Mouse (Mus musculus): ENCODE data around the gene Tmem44. TPM values are rescaled to one million over a fixed set of nuclear protein-coding genes. Genes with fewer than 3 reads are reported as not detected.

The Tmem44 gene
- polyA plus RNA-seq, 1 experiment from 2014 or later = 1.5 TPM

GRCm38 (mm10) chr16:30512375-30513049 is 38.1 kb downstream of the Tmem44 start:
- H3K4me3 ChIP-seq = no peak overlapping the region
- ATAC-seq = peak; percentile 64
- H3K27ac ChIP-seq = peak overlapping the region; percentile 88
- H3K4me2 ChIP-seq = peak overlapping the region; percentile 75
- peaks cover 44% of the 10 kb centered on the region for H3K4me1 ChIP-seq
- H3K9me3 ChIP-seq (replicated peaks) = peaks cover 6% of the 10 kb centered on the region
- no peaks in the 10 kb centered on the region for H3K36me3 ChIP-seq
- H3K27me3 ChIP-seq (replicated peaks) = peaks cover 16% of the 10 kb centered on the region
- 43% methylated on average over 8 of the region's 8 CpGs for WGBS (ENCODE audit: insufficient replicate concordance)
- peak overlapping the region; percentile 25; the same call in 1 of the 2 replicates for H3K9ac ChIP-seq

- H3K9me3 ChIP-seq (replicated peaks) = peaks cover 6% of the 10 kb centered on the region
- H3K4me3 ChIP-seq = peak overlapping the region; percentile 79
- H3K4me1 ChIP-seq = peaks cover 44% of the 10 kb centered on the region
- ATAC-seq = 0 out of 2 replicates have a peak, but pooled peaks have one; percentile 2
- H3K4me2 ChIP-seq = peak overlapping the region; percentile 75
- H3K27ac ChIP-seq = peak overlapping the region; percentile 88
- H3K36me3 ChIP-seq = no peaks in the 10 kb centered on the region
- 59% methylated on average over 13 of the region's 13 CpGs for whole genome bisulfite sequencing (ENCODE audit: insufficient replicate concordance)
- H3K27me3 ChIP-seq (replicated peaks) = peaks cover 9% of the 10 kb centered on the region; the same call in 1 of the 2 replicates
- peak overlapping the region; percentile 85 for H3K9ac ChIP-seq
These were observed 38.9 kb downstream of the Tmem44 start for GRCm38 (mm10) chr16:30511563-30512340.

GRCm38 (mm10) chr16:30510504-30511451 is 39.9 kb downstream of the Tmem44 start:
- WGBS (ENCODE audit: insufficient replicate concordance) = 6% methylated on average over 44 of the region's 44 CpGs
- no peaks in the 10 kb centered on the region for H3K36me3 ChIP-seq

GRCm38 (mm10) chr16:30510091-30510490 is 40.6 kb downstream of the Tmem44 start:
- H3K4me1 ChIP-seq = peaks cover 47% of the 10 kb centered on the region
- H3K4me2 ChIP-seq = peak overlapping the region; percentile 75

More at GRCm38 (mm10) chr16:30510504-30511451, 39.9 kb downstream of the Tmem44 start:
- H3K27me3 ChIP-seq (replicated peaks) = peaks cover 9% of the 10 kb centered on the region; the same call in 1 of the 2 replicates
- H3K4me2 ChIP-seq = peak overlapping the region; percentile 75
- H3K9me3 ChIP-seq (replicated peaks) = peaks cover 6% of the 10 kb centered on the region
- H3K27ac ChIP-seq = peak overlapping the region; percentile 88
- H3K4me1 ChIP-seq = peaks cover 46% of the 10 kb centered on the region
- peak overlapping the region; percentile 79 for H3K4me3 ChIP-seq
- peak overlapping the region; percentile 85 for H3K9ac ChIP-seq
- peak; percentile 84 for ATAC-seq

DNA sequence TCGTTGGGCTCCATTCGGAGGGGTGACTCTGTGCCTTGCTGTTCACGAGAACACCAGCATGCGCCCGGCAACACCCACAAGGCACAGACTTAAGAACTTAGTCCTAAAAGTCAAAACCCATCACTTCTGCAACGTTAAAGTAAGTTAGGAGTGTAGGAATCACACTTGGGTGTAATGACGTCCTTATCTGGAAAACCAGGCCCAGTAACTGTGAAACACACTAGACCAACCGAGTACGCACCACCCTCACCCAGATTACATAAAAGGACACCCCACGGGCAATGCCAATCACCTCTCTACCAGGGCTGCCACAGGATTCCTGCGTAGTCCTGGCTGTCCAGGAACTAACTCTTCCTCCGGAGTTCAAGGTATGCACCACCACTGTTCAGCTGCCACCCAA is 41.3 kb downstream of the Tmem44 start:
- H3K9me3 ChIP-seq (replicated peaks) = no peaks in the 10 kb centered on the region
- H3K4me1 ChIP-seq = peaks cover 46% of the 10 kb centered on the region
- no peak overlapping the region for H3K4me3 ChIP-seq
- 0 out of 2 replicates have a peak overlapping the region, but pooled peaks have one; percentile 42 for H3K27ac ChIP-seq
- 57% methylated on average over 12 of the region's 12 CpGs for WGBS (ENCODE audit: insufficient replicate concordance)
- H3K4me2 ChIP-seq = no peak overlapping the region; the same call in 1 of the 2 replicates
- ATAC-seq = peak; percentile 36; the same call in 1 of the 2 replicates
- H3K27me3 ChIP-seq (replicated peaks) = peaks cover 16% of the 10 kb centered on the region; the same call in 1 of the 2 replicates
- H3K36me3 ChIP-seq = no peaks in the 10 kb centered on the region
- no peak overlapping the region for H3K9ac ChIP-seq

More at GRCm38 (mm10) chr16:30510091-30510490, 40.6 kb downstream of the Tmem44 start:
- ATAC-seq = no peak
- peak overlapping the region; percentile 88 for H3K27ac ChIP-seq
- H3K9ac ChIP-seq = peak overlapping the region; percentile 85
- peaks cover under 1% of the 10 kb centered on the region; the same call in 1 of the 2 replicates for H3K9me3 ChIP-seq (replicated peaks)
- H3K27me3 ChIP-seq (replicated peaks) = peaks cover 9% of the 10 kb centered on the region; the same call in 1 of the 2 replicates
- 46% methylated on average over 9 of the region's 9 CpGs for WGBS (ENCODE audit: insufficient replicate concordance)
- peak overlapping the region; percentile 79 for H3K4me3 ChIP-seq
- no peaks in the 10 kb centered on the region for H3K36me3 ChIP-seq

- Histone ChIP-seq H3K9me3 (replicated peaks) (no peaks in the 10 kb centered on the region), H3K4me1 (peaks cover 51% of the 10 kb centered on the region), H3K27ac (no peak overlapping the region), H3K4me3 (no peak overlapping the region), H3K4me2 (no peak overlapping the region), H3K9ac (no peak overlapping the region), H3K36me3 (no peaks in the 10 kb centered on the region), H3K27me3 (replicated peaks) (0 out of 2 replicates have a peak, but pooled peaks cover 12% of the 10 kb centered on the region)
- 87% methylated on average over 9 of the region's 9 CpGs for WGBS (ENCODE audit: insufficient replicate concordance)
- no peak for ATAC-seq
These were observed 41.9 kb downstream of the Tmem44 start for GRCm38 (mm10) chr16:30508738-30509137.

DNA sequence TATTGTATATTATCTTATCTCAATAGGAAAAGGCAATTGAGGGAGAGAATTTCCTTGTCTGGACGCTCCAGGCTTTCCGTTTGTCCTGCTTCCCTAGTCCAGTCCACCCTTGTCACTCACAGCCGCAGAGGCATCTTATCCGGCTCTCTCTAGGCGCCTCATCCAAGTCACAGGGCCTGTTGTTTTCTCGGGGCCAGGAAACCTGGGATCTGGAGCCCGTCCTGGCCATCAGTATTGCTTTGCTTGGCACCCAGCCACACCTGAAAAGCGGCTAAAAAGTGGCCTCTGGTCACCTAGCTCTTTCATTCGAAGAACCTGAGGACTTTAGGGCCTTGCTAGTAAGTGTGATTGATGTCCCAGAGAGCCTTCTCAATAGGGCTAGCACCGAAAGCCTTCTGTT is 43.5 kb downstream of the Tmem44 start:
- H3K27ac ChIP-seq = no peak overlapping the region
- peaks cover 58% of the 10 kb centered on the region for H3K4me1 ChIP-seq
- H3K4me2 ChIP-seq = no peak overlapping the region

GRCm38 (mm10) chr16:30505311-30506031 is 45.2 kb downstream of the Tmem44 start:
- Histone ChIP-seq H3K4me1 (peaks cover 58% of the 10 kb centered on the region), H3K27me3 (replicated peaks) (peaks cover 12% of the 10 kb centered on the region; the same call in 1 of the 2 replicates), H3K36me3 (no peaks in the 10 kb centered on the region), H3K9ac (no peak overlapping the region), H3K27ac (no peak overlapping the region), H3K4me3 (no peak overlapping the region), H3K4me2 (no peak overlapping the region), H3K9me3 (replicated peaks) (no peaks in the 10 kb centered on the region)
- ATAC-seq = no peak
- WGBS (ENCODE audit: insufficient replicate concordance) = 65% methylated on average over 11 of the region's 11 CpGs

More for the DNA sequence above, 43.5 kb downstream of the Tmem44 start:
- Histone ChIP-seq H3K9me3 (replicated peaks) (no peaks in the 10 kb centered on the region), H3K27me3 (replicated peaks) (peaks cover 12% of the 10 kb centered on the region; the same call in 1 of the 2 replicates), H3K36me3 (no peaks in the 10 kb centered on the region), H3K9ac (no peak overlapping the region), H3K4me3 (no peak overlapping the region)
- no peak for ATAC-seq
- 56% methylated on average over 10 of the region's 10 CpGs for WGBS (ENCODE audit: insufficient replicate concordance)

- Histone ChIP-seq H3K4me3 (no peak overlapping the region), H3K9me3 (replicated peaks) (no peaks in the 10 kb centered on the region), H3K27ac (no peak overlapping the region), H3K36me3 (no peaks in the 10 kb centered on the region), H3K4me1 (peaks cover 52% of the 10 kb centered on the region), H3K9ac (no peak overlapping the region), H3K27me3 (replicated peaks) (peaks cover 12% of the 10 kb centered on the region; the same call in 1 of the 2 replicates), H3K4me2 (no peak overlapping the region)
- WGBS (ENCODE audit: insufficient replicate concordance) = 66% methylated on average over 4 of the region's 4 CpGs
- ATAC-seq = no peak
These were observed 45.8 kb downstream of the Tmem44 start for GRCm38 (mm10) chr16:30504856-30505255.

GRCm38 (mm10) chr16:30503958-30504357 is 46.7 kb downstream of the Tmem44 start:
- Histone ChIP-seq H3K27me3 (replicated peaks) (peaks cover 11% of the 10 kb centered on the region; the same call in 1 of the 2 replicates), H3K4me2 (peak overlapping the region; percentile 33; the same call in 1 of the 2 replicates), H3K36me3 (no peaks in the 10 kb centered on the region), H3K4me1 (peaks cover 43% of the 10 kb centered on the region), H3K9me3 (replicated peaks) (no peaks in the 10 kb centered on the region), H3K9ac (no peak overlapping the region), H3K27ac (no peak overlapping the region), H3K4me3 (no peak overlapping the region; the same call in 1 of the 2 replicates)
- WGBS (ENCODE audit: insufficient replicate concordance) = 10% methylated on average over 15 of the region's 15 CpGs
- ATAC-seq = peak; percentile 46; the same call in 1 of the 2 replicates

All from liver, embryonic 12.5 days (tissue).